In the genomic region with DNA sequence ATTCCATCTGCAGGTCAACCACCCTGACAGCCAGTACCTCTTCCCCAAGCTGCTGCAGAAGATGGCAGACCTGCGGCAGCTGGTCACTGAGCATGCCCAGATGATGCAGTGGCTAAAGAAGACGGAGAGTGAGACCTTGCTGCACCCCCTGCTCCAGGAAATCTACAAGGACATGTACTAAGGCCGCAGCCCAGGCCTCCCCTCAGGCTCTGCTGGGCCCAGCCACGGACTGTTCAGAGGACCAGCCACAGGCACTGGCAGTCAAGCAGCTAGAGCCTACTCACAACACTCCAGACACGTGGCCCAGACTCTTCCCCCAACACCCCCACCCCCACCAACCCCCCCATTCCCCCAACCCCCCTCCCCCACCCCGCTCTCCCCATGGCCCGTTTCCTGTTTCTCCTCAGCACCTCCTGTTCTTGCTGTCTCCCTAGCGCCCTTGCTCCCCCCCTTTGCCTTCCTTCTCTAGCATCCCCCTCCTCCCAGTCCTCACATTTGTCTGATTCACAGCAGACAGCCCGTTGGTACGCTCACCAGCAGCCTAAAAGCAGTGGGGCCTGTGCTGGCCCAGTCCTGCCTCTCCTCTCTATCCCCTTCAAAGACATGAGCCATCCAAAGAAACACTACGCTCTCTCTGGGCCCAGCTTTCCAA, we compare ENCODE assay signal across 9 mouse cellular contexts. TPM values are rescaled to one million over a fixed set of nuclear protein-coding genes. Genes with fewer than 3 reads are reported as not detected.
A peak's percentile ranks its signal among the peaks of the same experiment; 100 is the strongest.
DNase-seq lines count a peak whose midpoint lies in the region; ATAC-seq and TF ChIP-seq lines count a peak whose summit lies in the region.
"Had no signal": no experiment of that assay in that cellular context is flagged by ENCODE, and none has a peak within 500 bp of the region (broad histone marks: within the 10 kb centered on the region; RNA-seq: fewer than 3 reads in every experiment).

No protein-coding gene starts in this region.

- peak; percentile 53; the same call in 1 of the 2 replicates for ATAC-seq in kidney, embryonic 16.5 days (ENCODE audit: low FRiP score, low TSS enrichment)
- no peak for ATAC-seq in limb, embryonic 11.5 days (ENCODE audit: insufficient number of reproducible peaks, low FRiP score, low TSS enrichment, low read depth)

- whole genome bisulfite sequencing in kidney, embryonic 16.5 days: 34% methylated on average over 10 of the region's 11 CpGs
- 37% methylated on average over 11 of the region's 11 CpGs for WGBS in embryonic facial prominence, embryonic 10.5 days
- WGBS in limb, embryonic 11.5 days: 35% methylated on average over 10 of the region's 11 CpGs

- H3K36me3 ChIP-seq in kidney, embryonic 16.5 days (ENCODE audit: insufficient read depth, low read length): peaks cover 7% of the 10 kb centered on the region
- peaks cover 2% of the 10 kb centered on the region; the same call in 1 of the 2 replicates for H3K36me3 ChIP-seq in ES-E14 (ENCODE audit: control insufficient read depth, insufficient read depth, low read length, poor library complexity, severe bottlenecking)
- H3K36me3 ChIP-seq in embryonic facial prominence, embryonic 10.5 days (replicated peaks): peaks cover 26% of the 10 kb centered on the region
- H3K36me3 ChIP-seq in limb, embryonic 11.5 days (ENCODE audit: control insufficient read depth, insufficient read depth, low read length): no peaks in the 10 kb centered on the region

- in situ Hi-C loops in ES-E14 (cut with MboI; ENCODE audit: low sequenced_read_pairs in 2 of 2, unreplicated experiment in 2 of 2): no loop called here

- no peak overlapping the region for H3K4me3 ChIP-seq in kidney, embryonic 16.5 days (ENCODE audit: low read length)
- no peak overlapping the region for H3K4me3 ChIP-seq in ES-E14 (ENCODE audit: insufficient read depth in 1 of 2, low read depth in 1 of 2, low read length in 2 of 2, poor library complexity in 1 of 2, severe bottlenecking in 1 of 2)
- H3K4me3 ChIP-seq in embryonic facial prominence, embryonic 10.5 days: peak overlapping the region; percentile 27; the same call in 1 of the 2 replicates
- no peak overlapping the region for H3K4me3 ChIP-seq in limb, embryonic 11.5 days (ENCODE audit: low read depth, low read length)
- H3K4me3 ChIP-seq: neural tube, embryonic 12.5 days had no signal

- no peak for DNase-seq in kidney, postnatal 4 days
- no peak for DNase-seq in ES-E14 (ENCODE audit: low read depth, low spot score)
- DNase-seq in embryonic facial prominence, embryonic 10.5 days (ENCODE audit: low spot score): peak; percentile 46
- DNase-seq in limb, embryonic 11.5 days (ENCODE audit: low spot score): peak; percentile 29
- no peak for DNase-seq in left cerebral cortex, postnatal 36 days (ENCODE audit: low spot score in 2 of 2)
- DNase-seq in cerebellum, postnatal 4 days (ENCODE audit: low spot score in 2 of 2): no peak
- DNase-seq: kidney, adult 11 months had no signal

- no peaks in the 10 kb centered on the region for H3K27me3 ChIP-seq in kidney, embryonic 16.5 days (ENCODE audit: insufficient read depth, low read length)
- no peaks in the 10 kb centered on the region for H3K27me3 ChIP-seq in embryonic facial prominence, embryonic 10.5 days (replicated peaks; ENCODE audit: low read depth, poor library complexity, severe bottlenecking)
- no peaks in the 10 kb centered on the region for H3K27me3 ChIP-seq in limb, embryonic 11.5 days (ENCODE audit: control insufficient read depth, insufficient read depth, low read length)
- H3K27me3 ChIP-seq: neural tube, embryonic 12.5 days had no signal

- no peak overlapping the region; the same call in 1 of the 2 replicates for H3K9ac ChIP-seq in kidney, embryonic 16.5 days (replicated peaks; ENCODE audit: low read length)
- H3K9ac ChIP-seq in ES-E14 (ENCODE audit: insufficient read depth, low read depth, low read length, poor library complexity, severe bottlenecking): peak overlapping the region; percentile 44; the same call in 1 of the 2 replicates
- H3K9ac ChIP-seq in limb, embryonic 11.5 days (ENCODE audit: low read length): no peak overlapping the region

- H3K27ac ChIP-seq in kidney, embryonic 16.5 days (ENCODE audit: low read length): 0 out of 2 replicates have a peak overlapping the region, but pooled peaks have one; percentile 39
- H3K27ac ChIP-seq in ES-E14 (ENCODE audit: insufficient read depth, low read depth, low read length, poor library complexity, severe bottlenecking): no peak overlapping the region
- peak overlapping the region; percentile 81 for H3K27ac ChIP-seq in embryonic facial prominence, embryonic 10.5 days (replicated peaks)
- H3K27ac ChIP-seq in limb, embryonic 11.5 days (replicated peaks; ENCODE audit: low read depth, low read length): peak overlapping the region; percentile 54; the same call in 1 of the 2 replicates
- H3K27ac ChIP-seq: neural tube, embryonic 12.5 days had no signal

- no peak overlapping the region for H3K4me2 ChIP-seq in kidney, embryonic 16.5 days (replicated peaks; ENCODE audit: low read depth, low read length)
- H3K4me2 ChIP-seq in limb, embryonic 11.5 days (ENCODE audit: low read depth, severe bottlenecking): no peak overlapping the region
- H3K4me2 ChIP-seq: neural tube, embryonic 12.5 days had no signal

- no peaks in the 10 kb centered on the region for H3K9me3 ChIP-seq in kidney, embryonic 16.5 days (ENCODE audit: low read length)
- H3K9me3 ChIP-seq in ES-E14 (ENCODE audit: control insufficient read depth, insufficient read depth, low read depth, low read length): no peaks in the 10 kb centered on the region
- no peaks in the 10 kb centered on the region for H3K9me3 ChIP-seq in embryonic facial prominence, embryonic 10.5 days
- H3K9me3 ChIP-seq in limb, embryonic 11.5 days (ENCODE audit: control insufficient read depth, low read length): no peaks in the 10 kb centered on the region
- H3K9me3 ChIP-seq: neural tube, embryonic 12.5 days had no signal

- intact Hi-C loops in left cerebral cortex, postnatal 36 days (cut with DNase I): no loop called here

- H3K4me1 ChIP-seq in kidney, embryonic 16.5 days (ENCODE audit: insufficient read depth, low read length): peaks cover 12% of the 10 kb centered on the region
- peaks cover 0 to 30% of the 10 kb centered on the region in 2 experiments; a peak in 2 of 4 replicates for H3K4me1 ChIP-seq in ES-E14 (ENCODE audit: control insufficient read depth in 2 of 2, insufficient read depth in 2 of 2, low read length in 2 of 2, poor library complexity in 1 of 2)
- peaks cover 52% of the 10 kb centered on the region for H3K4me1 ChIP-seq in embryonic facial prominence, embryonic 10.5 days
- peaks cover 11% of the 10 kb centered on the region for H3K4me1 ChIP-seq in limb, embryonic 11.5 days (ENCODE audit: control insufficient read depth, insufficient read depth, low read length)

TF ChIP-seq in ES-E14, 5 proteins besides CTCF, POLR2A, EP300 and RAD21:
- TF ChIP-seq MAFK (IDR thresholded peaks at IDR 0.05; ENCODE audit: insufficient read depth, low read depth, low read length) (no peak), HCFC1 (IDR thresholded peaks at IDR 0.05; ENCODE audit: borderline replicate concordance, insufficient read depth, low read length) (no peak), ZC3H11A (IDR thresholded peaks at IDR 0.05; ENCODE audit: borderline replicate concordance, low read depth, low read length) (no peak), ZNF384 (IDR thresholded peaks at IDR 0.05; ENCODE audit: low read depth, low read length) (no peak), CHD2 (IDR thresholded peaks at IDR 0.05; ENCODE audit: low read depth, low read length) (no peak)

RNA-seq across cellular contexts. Expression of a gene that starts 13.5 kb away (rescaled TPM):
- 32.3 and 34.0 TPM in 2 replicates for polyA plus RNA-seq in kidney, embryonic 16.5 days (2015; fragmentation: Nextera tagmentation; extraction: Ambion mirVana)
- 25.9 and 39.8 TPM in 2 replicates for total RNA-seq in ES-E14 (2012; rRNA removed)
- 28.4 and 30.9 TPM in 2 replicates for polyA plus RNA-seq in embryonic facial prominence, embryonic 10.5 days (2016; fragmentation: Nextera tagmentation; extraction: Ambion mirVana)
- 27.3 and 29.4 TPM in 2 replicates for polyA plus RNA-seq in limb, embryonic 11.5 days (2014; fragmentation: Nextera tagmentation; extraction: Ambion mirVana)
- total RNA-seq in left cerebral cortex, postnatal 36 days (2021): 10 to 100 TPM; 21.6 to 29.5 TPM

RNA-seq across cellular contexts. Expression of a gene that starts 28.5 kb away (rescaled TPM):
- 543 and 653 TPM in 2 replicates for polyA plus RNA-seq in kidney, embryonic 16.5 days (2015; fragmentation: Nextera tagmentation; extraction: Ambion mirVana)
- total RNA-seq in ES-E14 (2012; rRNA removed): 2,234 and 2,688 TPM in 2 replicates
- 539 and 546 TPM in 2 replicates for polyA plus RNA-seq in embryonic facial prominence, embryonic 10.5 days (2016; fragmentation: Nextera tagmentation; extraction: Ambion mirVana)
- polyA plus RNA-seq in limb, embryonic 11.5 days (2014; fragmentation: Nextera tagmentation; extraction: Ambion mirVana): 616 TPM in 2 replicates
- total RNA-seq in left cerebral cortex, postnatal 36 days (2021): 100 to 1,000 TPM; 289 to 354 TPM

RNA-seq across cellular contexts. Expression of a gene that starts 50.8 kb away (rescaled TPM):
- 10.7 and 11.5 TPM in 2 replicates for polyA plus RNA-seq in kidney, embryonic 16.5 days (2015; fragmentation: Nextera tagmentation; extraction: Ambion mirVana)
- 8.0 and 9.0 TPM in 2 replicates for total RNA-seq in ES-E14 (2012; rRNA removed)
- polyA plus RNA-seq in embryonic facial prominence, embryonic 10.5 days (2016; fragmentation: Nextera tagmentation; extraction: Ambion mirVana): 8.4 and 9.2 TPM in 2 replicates
- 10.0 and 10.6 TPM in 2 replicates for polyA plus RNA-seq in limb, embryonic 11.5 days (2014; fragmentation: Nextera tagmentation; extraction: Ambion mirVana)
- total RNA-seq in left cerebral cortex, postnatal 36 days (2021): 1 to 10 TPM; 2.4 to 2.8 TPM

Comparison
In these comparisons a context has a peak if more than half of its experiments do, and no peak if none do; other contexts are left out.
1. DNase-seq: peak in embryonic facial prominence, embryonic 10.5 days (single experiment) and limb, embryonic 11.5 days (single experiment); none in kidney, postnatal 4 days (0 of 2), ES-E14 (single experiment), left cerebral cortex, postnatal 36 days (0 of 2) and cerebellum, postnatal 4 days (0 of 2).